Mouse (Mus musculus) E14TG2a.4 (cell line): ENCODE measurements around the gene Slu7.

Source experiments
- CTCF ChIP-seq: conservative IDR thresholded peaks from 2 replicates; pipeline ENCODE4 v1.5.1; 2014; ENCODE audit warnings: low read length
- NANOG ChIP-seq: IDR thresholded peaks from 2 replicates; pipeline ENCODE4 v1.6.1; 2014; ENCODE audit warnings: borderline replicate concordance, low read length, mixed read lengths
- POU5F1 ChIP-seq: IDR thresholded peaks from 2 replicates; pipeline ENCODE4 v1.6.1; 2014; ENCODE audit warnings: low read length, borderline replicate concordance

- TF ChIP-seq CTCF (no peak), POU5F1 (no peak), NANOG (no peak)
These were observed 40.8 kb upstream of the Slu7 start for GRCm38 (mm10) chr11:43392757-43393156.
